Mouse (Mus musculus) urinary bladder, postnatal 0 days (tissue): ENCODE data around the gene Wars. TPM values are rescaled to one million over a fixed set of nuclear protein-coding genes. Genes with fewer than 3 reads are reported as not detected.

ENCODE experiments used
- microRNA counts: library from miRNA; unstranded; fragments of <30 nt; microRNA quantifications from one replicate; lab custom pipeline; 2016
- microRNA-seq: library from miRNA; unstranded; fragments of <30 nt; microRNA quantifications from one replicate; pipeline ENCODE4, GENCODE M21; 2016
- polyA plus RNA-seq: library from polyadenylated mRNA; unstranded; fragments of >200 nt; fragmentation: Nextera tagmentation; extraction: Ambion mirVana; gene quantifications from 2 replicates; pipeline ENCODE4 v1.2.1, GENCODE M21; 2015

Gene Wars
- polyA plus RNA-seq = 47.9 and 51.8 TPM in 2 replicates

DNA sequence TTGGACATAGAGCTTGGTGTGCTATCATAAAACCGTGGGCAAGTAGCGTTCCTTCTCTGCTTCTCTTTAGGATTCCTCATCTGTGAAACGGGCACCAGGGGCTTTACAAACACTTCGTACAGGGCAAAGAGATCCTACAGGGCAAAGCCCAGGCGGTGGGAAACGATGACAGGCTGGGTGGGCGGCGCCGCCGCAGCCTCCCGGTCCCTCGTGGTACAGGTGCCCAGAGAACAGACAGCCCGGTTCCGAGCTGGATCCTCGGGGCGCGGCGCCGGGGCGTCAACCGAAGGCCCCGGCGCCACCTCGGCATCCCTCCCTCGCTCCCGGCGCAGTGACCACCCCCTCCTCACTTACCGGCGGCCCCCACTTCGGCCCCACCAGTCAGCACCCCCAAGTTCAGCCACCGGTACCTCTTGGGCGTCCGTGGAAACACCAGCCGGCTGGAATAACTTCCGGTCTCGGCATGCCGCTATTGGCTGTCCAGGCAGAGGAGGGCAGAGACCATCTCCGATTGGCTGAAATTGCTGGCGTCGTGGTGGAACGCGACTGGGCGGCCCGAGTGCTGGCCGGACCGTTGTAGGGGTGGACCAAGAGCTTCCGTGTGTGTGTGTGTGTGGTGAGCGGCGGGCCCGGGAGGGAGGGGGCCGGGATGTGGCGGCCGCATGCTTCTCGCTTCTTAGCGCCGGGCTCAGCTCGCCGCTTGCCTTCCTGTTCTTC, at the start of gene Wars:
Gene Wars (minus strand): TSS at position 460 of the 717 bp plus-strand sequence.

DNA sequence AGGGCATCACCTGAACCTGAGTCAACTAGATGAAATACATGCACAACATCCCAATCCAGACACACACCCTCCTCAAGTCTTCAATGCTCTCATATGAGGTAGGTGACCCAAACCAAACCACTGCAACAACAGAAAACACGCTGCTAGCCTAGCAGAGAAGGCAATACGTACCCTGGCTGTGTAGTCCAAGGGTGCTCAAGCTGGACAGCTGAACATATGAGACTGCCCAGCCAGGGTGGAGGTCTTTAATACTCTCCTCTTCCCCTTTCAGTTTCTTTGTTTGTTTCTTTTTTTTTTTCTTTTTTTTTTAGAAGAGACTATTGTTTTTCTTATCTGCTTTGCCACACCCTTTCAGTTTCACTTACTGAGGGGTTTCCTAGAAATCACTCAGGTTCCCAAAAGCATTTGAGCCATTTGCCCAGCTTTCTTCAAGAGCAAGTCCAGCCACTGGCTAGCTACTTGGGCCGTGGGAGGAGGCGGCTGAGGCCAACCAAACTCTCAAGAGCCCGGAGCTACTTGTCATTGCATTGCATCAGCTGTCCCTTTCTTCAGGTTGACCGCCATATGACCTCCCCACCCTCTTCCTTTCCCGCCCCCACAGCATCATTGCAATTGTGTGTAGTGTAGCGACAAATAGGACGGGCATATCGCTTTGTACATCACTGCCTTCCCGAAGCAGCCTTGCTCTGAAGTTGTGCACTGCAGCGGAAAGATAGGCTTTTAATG, 822 bp downstream of the Wars start, which contains the start of gene Wdr25:
Gene Wdr25 (plus strand): TSS at position 643 of the 726 bp plus-strand sequence.

DNA sequence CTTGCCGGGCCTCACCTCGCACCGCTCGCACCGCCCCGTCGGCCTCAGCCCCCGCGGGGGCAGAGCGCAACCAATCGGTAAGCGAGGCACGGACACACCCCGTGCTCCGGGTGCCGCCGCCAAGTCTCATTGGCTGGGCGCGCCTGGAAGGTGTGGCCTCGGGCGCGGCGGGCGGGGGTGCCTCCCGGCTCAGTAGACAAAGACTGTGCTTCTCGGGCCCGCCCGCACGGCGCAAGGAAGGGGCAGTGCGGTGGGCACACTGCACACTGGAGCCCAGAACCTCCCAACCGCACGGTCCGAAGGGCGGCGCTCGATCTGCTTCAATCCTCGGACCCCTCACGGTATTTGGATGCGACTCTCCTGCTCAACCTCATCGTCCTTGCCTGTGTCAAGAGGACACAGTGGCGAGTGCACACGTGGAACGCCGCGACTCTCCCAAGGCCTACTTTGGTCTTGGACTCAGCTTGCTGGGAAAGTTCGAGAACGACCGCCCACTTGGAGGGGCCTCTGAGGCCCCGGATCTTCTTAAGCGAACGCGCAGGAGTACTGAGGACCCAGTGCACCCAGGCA, 58.0 kb downstream of the Wars start, which contains the start of the genes Slc25a29 and Slc25a47:
Gene Slc25a29 (minus strand): TSS at position 44 of the 570 bp plus-strand sequence.
Gene Slc25a47 (plus strand): TSS at position 207 of the 570 bp plus-strand sequence.

MicroRNAs within 50 kb of the gene (microRNA counts, 519-probe panel; counts per million panel counts)
- microRNA mmu-miR-345-3p (lab: Ali Mortazavi, UCI) (not detected), microRNA mmu-miR-345-5p (lab: Ali Mortazavi, UCI) (2,906 counts per million, percentile 43 among the panel's probes with 10 or more counts)

Small RNA genes lying within 50 kb of the gene (microRNA-seq; reads per million reads assigned to microRNA genes)
- 81.9 reads per million, percentile 45 among the genes with 10 or more reads in this experiment for gene Mir345

Other genes starting within 250 kb of the Wars start
- 51.7 and 54.0 TPM in 2 replicates for gene Degs2, start 191.9 kb downstream of the Wars start, polyA plus RNA-seq
- gene Yy1, start 101.2 kb downstream of the Wars start, polyA plus RNA-seq = 8.4 and 9.0 TPM in 2 replicates
- 3.5 and 4.2 TPM in 2 replicates for gene Slc25a29, start 58.3 kb downstream of the Wars start, polyA plus RNA-seq
- gene Slc25a47, start 58.1 kb downstream of the Wars start, polyA plus RNA-seq = 4.5 and 4.8 TPM in 2 replicates
- gene Wdr25, start 543 bp downstream of the Wars start, polyA plus RNA-seq = 3.2 and 4.9 TPM in 2 replicates
- gene Begain, start 174.0 kb upstream of the Wars start, polyA plus RNA-seq = 1.8 and 2.1 TPM in 2 replicates